Mouse (Mus musculus) small intestine, adult 2 months (tissue): ENCODE data around the gene Sdhc. TPM values are rescaled to one million over a fixed set of nuclear protein-coding genes. Genes with fewer than 3 reads are reported as not detected.
"Not testable (repeated sequence)": the region's sequence is repeated elsewhere in the genome, so short reads cannot be mapped to it uniquely, and the experiment has no call there.

Source experiments
- H3K27ac ChIP-seq: fragments of 200-500 bp; 2 replicates; pipeline ENCODE4 v1.5.1; 2012; ENCODE audit warnings: low read depth, low read length, control low read depth, inconsistent platforms; ENCODE audit not compliant: insufficient read depth
- H3K27me3 ChIP-seq: fragments of 200-500 bp; 2 replicates; pipeline ENCODE4 v1.6.1; 2012; ENCODE audit warnings: mild to moderate bottlenecking, moderate library complexity, low read length, inconsistent platforms; ENCODE audit not compliant: control insufficient read depth, insufficient read depth
- H3K36me3 ChIP-seq: fragments of 200-500 bp; 2 replicates; pipeline ENCODE4 v1.6.1; 2012; ENCODE audit warnings: mild to moderate bottlenecking, low read length, control low read depth, inconsistent platforms; ENCODE audit not compliant: control insufficient read depth, insufficient read depth
- H3K4me1 ChIP-seq: fragments of 200-500 bp; 2 replicates; pipeline ENCODE4 v1.6.1; 2012; ENCODE audit warnings: low read length, inconsistent platforms, mixed read lengths; ENCODE audit not compliant: control insufficient read depth, insufficient read depth, insufficient read length
- H3K4me3 ChIP-seq: fragments of 200-500 bp; 2 replicates; pipeline ENCODE4 v1.5.1; 2012; ENCODE audit warnings: low read depth, mild to moderate bottlenecking, control low read depth, inconsistent platforms, low read length, moderate library complexity
- CTCF ChIP-seq: fragments of 200-500 bp; IDR thresholded peaks from 2 replicates; pipeline ENCODE4 v1.5.1; 2012; ENCODE audit warnings: low read depth, mild to moderate bottlenecking, control low read depth, inconsistent platforms, low read length, moderate library complexity, mixed read lengths; ENCODE audit not compliant: insufficient replicate concordance, insufficient read length; ENCODE audit errors: extremely low read depth
- POLR2A ChIP-seq: fragments of 200-500 bp; IDR thresholded peaks from 2 replicates; pipeline ENCODE4 v1.6.1; 2012; ENCODE audit warnings: low read depth, mild to moderate bottlenecking, control low read depth, inconsistent platforms, low read length, moderate library complexity
- WGBS: fragments of 180-500 bp; shearing (Covaris S2); methylation state at CpG from one replicate; pipeline ENCODE4 v1.1.7; 2018; 5-methylcytosine and 5-hydroxymethylcytosine counted together
- polyA plus RNA-seq: library from polyadenylated mRNA; depleted of rRNA; stranded (reverse); fragments of >200 nt; gene quantifications from 2 replicates; pipeline ENCODE4 v1.2.3, GENCODE M21; 2012

Sdhc gene
- polyA plus RNA-seq, 1 experiment = 226 TPM

DNA sequence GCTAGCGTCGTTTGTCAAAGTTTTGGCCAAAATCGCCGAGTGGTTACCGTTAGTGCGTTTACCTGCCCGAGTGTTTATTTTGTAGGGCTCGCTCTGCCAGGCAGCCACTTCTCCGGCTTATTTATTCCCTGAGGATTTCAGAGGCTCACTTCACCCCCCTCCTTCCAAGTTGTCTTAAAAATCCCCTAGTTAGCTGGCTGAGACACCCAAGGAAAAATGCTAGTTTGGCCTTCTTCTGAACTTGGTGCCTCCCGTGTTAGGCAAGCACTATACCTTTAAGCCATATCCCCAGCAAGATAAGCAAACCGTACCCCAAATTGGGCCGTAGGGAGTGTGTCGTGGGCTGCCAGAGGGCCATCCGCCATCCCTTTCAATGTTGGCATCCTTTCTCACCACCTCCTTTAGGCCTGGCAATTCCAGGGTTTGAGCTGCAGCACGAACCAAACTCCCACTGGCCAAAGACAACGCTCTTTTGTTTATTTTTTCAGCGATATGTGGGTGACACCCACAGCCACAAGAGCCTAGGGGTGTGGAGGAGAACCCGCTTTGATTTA, 512 bp upstream of the Sdhc start:
- Histone ChIP-seq H3K27me3 (no peaks in the 10 kb centered on the region), H3K4me1 (peaks cover 4% of the 10 kb centered on the region; the same call in 1 of the 2 replicates), H3K36me3 (peaks cover 2% of the 10 kb centered on the region; the same call in 1 of the 2 replicates), H3K27ac (0 out of 2 replicates have a peak overlapping the region, but pooled peaks have one; percentile 6), H3K4me3 (peak overlapping the region; percentile 96)
- 10% methylated on average over 18 of the region's 18 CpGs for WGBS
- TF ChIP-seq POLR2A (no peak), CTCF (no peak)

DNA sequence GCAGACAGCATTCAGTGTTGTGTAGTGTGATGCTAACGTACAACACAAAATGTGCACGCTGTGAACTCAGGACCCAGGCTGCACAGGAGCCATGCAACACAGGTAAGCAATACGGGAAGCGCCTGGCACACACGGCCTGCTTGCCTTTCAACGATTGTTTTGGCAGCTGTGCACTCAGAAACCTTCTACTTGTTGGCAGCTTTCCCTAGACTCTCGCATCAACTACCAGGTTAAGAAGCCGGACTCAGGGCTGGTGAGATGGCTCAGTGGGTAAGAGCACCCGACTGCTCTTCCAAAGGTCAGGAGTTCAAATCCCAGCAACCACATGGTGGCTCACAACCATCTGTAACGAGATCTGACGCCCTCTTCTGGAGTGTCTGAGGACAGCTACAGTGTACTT, 7.4 kb downstream of the Sdhc start:
- H3K27ac ChIP-seq, H3K4me3 ChIP-seq, H3K4me1 ChIP-seq, H3K27me3 ChIP-seq: not testable (repeated sequence)
- WGBS = 52% methylated on average over 11 of the region's 11 CpGs
- peaks cover 53% of the 10 kb centered on the region for H3K36me3 ChIP-seq

DNA sequence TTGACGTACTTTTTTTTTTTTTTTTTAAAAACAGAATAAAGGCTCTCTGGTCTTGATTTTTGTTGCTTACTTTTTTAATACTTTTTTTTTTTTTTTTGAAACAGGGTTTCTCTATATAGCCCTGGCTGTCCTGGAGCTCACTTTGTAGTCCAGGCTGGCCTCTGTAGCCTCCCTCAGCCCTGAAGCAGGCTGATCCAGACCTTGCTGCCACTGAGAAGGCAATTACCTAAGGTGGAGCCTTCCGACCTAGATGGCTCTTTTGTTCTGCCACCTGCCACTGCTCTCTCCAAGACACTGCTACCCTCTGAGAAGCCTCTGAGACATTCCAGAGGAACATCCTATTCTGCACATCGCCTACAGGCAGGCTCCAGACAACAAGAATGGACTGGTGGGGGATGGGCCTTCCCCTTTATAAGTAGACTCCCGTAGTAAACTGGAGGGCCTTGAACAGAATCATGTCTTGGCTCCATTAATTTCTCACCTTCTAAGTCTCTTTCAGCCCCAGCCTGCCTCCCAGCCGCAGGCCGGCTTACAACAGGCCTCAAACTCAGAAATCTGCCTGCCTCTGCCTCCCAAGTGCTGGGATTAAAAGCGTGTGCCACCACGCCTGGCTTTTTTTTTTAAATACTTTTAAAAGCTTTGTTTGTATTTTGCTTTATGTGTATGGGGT, 12.8 kb downstream of the Sdhc start:
- H3K4me3 ChIP-seq, H3K27ac ChIP-seq, H3K27me3 ChIP-seq, H3K4me1 ChIP-seq: not testable (repeated sequence)
- WGBS = 92% methylated on average over 8 of the region's 8 CpGs
- peaks cover 68% of the 10 kb centered on the region for H3K36me3 ChIP-seq

DNA sequence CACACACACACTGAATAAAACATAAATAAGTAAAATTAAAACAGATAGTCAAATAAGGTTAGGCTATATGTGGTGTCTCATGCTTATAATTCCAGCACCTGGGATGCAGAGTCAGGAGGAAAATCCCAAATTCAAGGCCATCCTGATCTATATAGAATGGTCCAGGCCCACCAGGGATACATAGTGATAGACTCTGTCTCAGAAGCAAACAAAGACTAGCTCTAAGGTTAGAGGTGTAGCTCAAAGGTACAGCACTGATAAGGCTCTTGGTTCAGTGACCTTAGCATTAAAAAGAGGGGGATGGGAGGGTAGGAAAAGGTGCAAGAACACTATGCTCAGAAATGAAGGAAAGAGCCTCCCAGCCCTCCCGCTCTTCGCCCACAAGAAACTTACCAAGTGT, 14.8 kb downstream of the Sdhc start:
- Histone ChIP-seq H3K27me3 (no peaks in the 10 kb centered on the region), H3K27ac (no peak overlapping the region), H3K36me3 (peaks cover 62% of the 10 kb centered on the region), H3K4me3 (no peak overlapping the region), H3K4me1 (no peaks in the 10 kb centered on the region)
- TF ChIP-seq CTCF = no peak
- TF ChIP-seq POLR2A = no peak
- WGBS = 90% methylated on average over 2 of the region's 2 CpGs

DNA sequence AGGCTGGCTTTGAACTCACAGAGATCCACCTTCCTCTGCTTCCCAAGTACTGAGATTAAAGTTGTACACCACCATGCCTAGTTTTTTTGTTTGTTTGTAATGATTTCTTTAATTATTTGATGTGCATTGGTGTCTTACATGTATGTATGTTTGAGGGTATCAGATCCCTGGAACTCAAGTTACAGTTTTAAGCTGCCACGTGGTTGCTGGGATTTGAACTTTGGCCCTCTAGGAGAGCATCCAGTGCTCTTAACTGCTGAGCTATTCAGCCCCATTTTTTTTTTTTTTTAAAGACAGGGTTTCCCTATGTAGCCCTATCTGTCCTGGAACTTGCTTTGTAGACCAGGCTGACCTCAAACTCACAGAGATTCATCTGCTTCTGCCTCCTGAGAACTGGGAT, 19.4 kb downstream of the Sdhc start:
- Histone ChIP-seq H3K27ac (no peak overlapping the region), H3K36me3 (peaks cover 61% of the 10 kb centered on the region), H3K4me3 (no peak overlapping the region), H3K27me3 (no peaks in the 10 kb centered on the region), H3K4me1 (no peaks in the 10 kb centered on the region)
- WGBS = 43% methylated on average over 1 of the region's 1 CpGs
- TF ChIP-seq POLR2A (no peak), CTCF (no peak)

DNA sequence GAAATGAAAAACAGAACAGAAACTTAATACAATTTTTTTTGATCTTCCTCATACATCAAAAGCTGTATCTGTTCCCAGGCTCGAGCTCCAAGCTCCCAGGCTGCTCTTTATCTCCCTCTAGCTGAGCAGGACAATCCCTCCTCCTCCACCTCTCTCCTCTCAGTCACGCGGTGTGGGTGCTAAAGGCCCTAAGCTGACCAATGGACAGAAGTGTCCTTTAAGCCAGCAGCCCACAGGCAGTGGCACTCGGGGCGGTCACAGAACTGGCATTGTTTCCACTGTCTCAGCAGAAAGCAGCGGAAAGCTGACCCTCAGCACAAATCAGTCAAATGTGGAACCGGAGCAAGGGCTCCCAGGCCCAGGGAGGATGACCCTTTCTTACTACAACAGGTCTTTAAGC, 21.2 kb downstream of the Sdhc start:
- no peaks in the 10 kb centered on the region for H3K4me1 ChIP-seq
- peaks cover 46% of the 10 kb centered on the region for H3K36me3 ChIP-seq
- 73% methylated on average over 7 of the region's 7 CpGs for WGBS
- H3K27me3 ChIP-seq = no peaks in the 10 kb centered on the region
- H3K27ac ChIP-seq = no peak overlapping the region
- no peak for TF ChIP-seq POLR2A
- H3K4me3 ChIP-seq = no peak overlapping the region

DNA sequence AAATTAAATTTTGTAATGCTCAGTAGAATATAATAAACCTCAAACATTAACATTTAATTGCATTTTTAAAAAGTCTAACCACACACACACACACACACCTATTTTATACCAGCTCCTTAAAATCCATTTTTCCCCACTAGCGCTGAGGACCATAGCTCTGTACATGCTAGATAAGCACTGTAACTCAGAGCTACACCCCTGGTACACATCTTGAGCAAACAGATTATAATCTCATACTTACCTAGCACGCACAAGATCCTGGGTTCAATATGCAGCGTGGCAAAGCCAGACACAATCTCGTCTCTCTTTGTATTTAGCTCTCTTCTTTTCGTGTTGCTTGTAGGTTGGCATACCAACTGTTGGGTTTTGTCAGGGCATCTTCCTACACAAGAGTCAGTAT, 26.0 kb downstream of the Sdhc start:
- WGBS = 70% methylated on average over 5 of the region's 5 CpGs
- TF ChIP-seq CTCF (no peak), POLR2A (no peak)
- no peak overlapping the region for H3K4me3 ChIP-seq
- H3K36me3 ChIP-seq = peaks cover 13% of the 10 kb centered on the region
- no peak overlapping the region for H3K27ac ChIP-seq
- H3K27me3 ChIP-seq = no peaks in the 10 kb centered on the region
- peaks cover 2% of the 10 kb centered on the region; the same call in 1 of the 2 replicates for H3K4me1 ChIP-seq
